Mouse (Mus musculus) ovary, adult 10 weeks (tissue): ENCODE data around the gene Kcnc4. TPM values are rescaled to one million over a fixed set of nuclear protein-coding genes. Genes with fewer than 3 reads are reported as not detected.

Source experiments
- polyA plus RNA-seq: library from polyadenylated mRNA; stranded (reverse); fragments of 350-450 nt; fragmentation: Illumina TruSeq; extraction: RNeasy Lipid Tissue Mini Kit (QIAGEN cat#74804); gene quantifications from one replicate; pipeline ENCODE4 v1.2.3, GENCODE M21; 2014

Kcnc4 gene
- polyA plus RNA-seq = not detected

GRCm38 (mm10) chr3:107459196-107459772, at the start of gene Kcnc4:
TSS of gene Kcnc4 (minus strand) at chr3:107459552.

Other genes starting within 250 kb of the Kcnc4 start
- gene Cym, start 237.8 kb downstream of the Kcnc4 start, polyA plus RNA-seq = not detected
- not detected for gene A630076J17Rik, start 228.9 kb downstream of the Kcnc4 start, polyA plus RNA-seq
- not detected for gene Prok1, start 219.8 kb downstream of the Kcnc4 start, polyA plus RNA-seq
- gene Lamtor5, start 180.7 kb downstream of the Kcnc4 start, polyA plus RNA-seq = 150 TPM
- gene Slc16a4, start 168.3 kb downstream of the Kcnc4 start, polyA plus RNA-seq = 12.2 TPM
- 25.7 TPM for gene Rbm15, start 125.9 kb downstream of the Kcnc4 start, polyA plus RNA-seq
- gene Slc6a17, start 58.5 kb upstream of the Kcnc4 start, polyA plus RNA-seq = 1.1 TPM
- not detected for gene Ubl4b, start 95.5 kb upstream of the Kcnc4 start, polyA plus RNA-seq
- gene Alx3, start 135.5 kb upstream of the Kcnc4 start, polyA plus RNA-seq = not detected
- gene Gm10961, start 171.8 kb upstream of the Kcnc4 start, polyA plus RNA-seq = not detected
- gene Strip1, start 172.1 kb upstream of the Kcnc4 start, polyA plus RNA-seq = 5.2 TPM
- 303 TPM for gene Ahcyl1, start 237.0 kb upstream of the Kcnc4 start, polyA plus RNA-seq